Mouse (Mus musculus): Measurements from ENCODE around the gene Ppfibp2.

Gene Ppfibp2

DNA sequence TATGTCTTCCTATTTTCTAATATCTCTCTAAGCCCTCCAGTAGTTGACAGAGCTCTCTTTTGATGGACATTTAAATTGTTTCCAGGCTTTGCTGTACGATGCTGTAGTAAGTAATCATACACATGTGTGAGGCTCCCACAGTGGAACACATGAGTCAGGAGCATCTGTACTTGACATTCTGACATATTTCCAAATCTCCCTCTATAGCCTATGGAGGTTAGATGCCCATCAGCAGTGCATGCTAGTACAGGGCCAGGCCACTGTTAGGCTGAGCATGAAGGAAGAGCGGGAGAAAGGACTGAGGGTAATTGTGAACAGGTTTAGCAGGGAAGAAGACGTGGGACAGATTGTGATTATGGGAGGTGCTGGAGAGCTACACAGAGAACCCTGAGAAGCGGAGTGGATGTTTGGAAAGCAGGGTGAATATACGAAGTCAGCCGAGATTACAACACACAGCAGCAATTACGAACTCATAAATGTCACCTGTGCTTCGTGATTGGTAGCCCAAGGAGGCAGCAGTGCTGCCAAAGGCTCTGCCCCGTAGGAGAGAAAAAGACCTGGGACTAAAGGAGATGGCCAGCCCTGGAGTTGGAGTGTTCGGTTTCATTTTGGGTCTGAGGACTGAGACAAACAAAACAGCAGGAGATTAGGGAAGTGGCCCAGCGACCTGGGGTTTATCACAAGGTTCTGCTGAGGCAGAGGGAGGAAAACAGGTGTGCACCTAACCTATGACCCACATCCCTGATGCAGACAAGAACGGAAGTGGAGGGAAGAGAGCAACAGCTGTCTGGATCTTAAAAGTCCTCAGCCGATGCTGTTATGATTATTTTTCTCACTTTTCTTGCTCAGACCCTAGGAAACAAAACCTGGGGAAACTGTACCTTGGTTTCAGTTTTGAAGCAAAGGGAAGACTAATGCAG, 107.7 kb downstream of the Ppfibp2 start:
- no peak for DNase-seq (ENCODE audit: low read depth)

DNA sequence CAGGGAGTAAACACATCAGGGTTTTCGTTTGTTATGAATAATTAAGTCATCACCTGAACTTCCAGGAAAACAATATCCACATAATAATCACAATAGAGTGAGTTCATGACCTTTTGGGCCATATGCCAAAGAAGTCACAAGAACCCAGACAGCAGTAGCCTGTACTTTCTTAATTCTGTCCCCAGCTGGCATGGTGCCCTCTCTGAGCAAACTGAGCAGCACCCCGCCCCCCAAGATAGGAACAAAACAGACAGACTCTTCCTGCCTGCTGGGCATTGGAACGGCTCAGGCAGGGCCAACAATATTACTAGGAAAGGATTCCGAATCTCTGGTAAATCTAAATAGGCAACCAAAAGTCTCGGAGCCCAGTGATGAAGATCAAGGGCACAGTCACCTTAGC, 110.9 kb downstream of the Ppfibp2 start:
- no peak for DNase-seq (ENCODE audit: low read depth)

DNA sequence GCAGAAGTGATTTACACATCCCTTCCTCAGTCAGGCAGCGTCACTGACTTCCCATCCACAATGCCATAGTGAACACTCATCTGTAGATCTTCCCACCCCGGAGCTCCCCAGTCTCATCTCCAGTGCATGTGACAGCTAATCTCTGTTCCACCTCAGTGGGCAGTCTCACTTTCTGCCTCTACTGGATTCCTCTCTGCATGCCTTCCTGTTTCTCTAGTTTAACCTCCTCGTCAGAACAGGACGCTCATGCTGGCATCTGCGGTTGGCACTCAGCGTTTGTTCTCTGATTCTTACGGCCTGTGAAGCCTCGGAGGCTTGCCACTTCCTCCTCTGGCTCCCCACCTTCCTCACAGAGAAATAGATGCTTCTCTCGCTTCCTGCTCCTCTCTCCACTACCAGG, 112.6 kb downstream of the Ppfibp2 start:
- peak; percentile 10 for DNase-seq (ENCODE audit: low read depth)

DNA sequence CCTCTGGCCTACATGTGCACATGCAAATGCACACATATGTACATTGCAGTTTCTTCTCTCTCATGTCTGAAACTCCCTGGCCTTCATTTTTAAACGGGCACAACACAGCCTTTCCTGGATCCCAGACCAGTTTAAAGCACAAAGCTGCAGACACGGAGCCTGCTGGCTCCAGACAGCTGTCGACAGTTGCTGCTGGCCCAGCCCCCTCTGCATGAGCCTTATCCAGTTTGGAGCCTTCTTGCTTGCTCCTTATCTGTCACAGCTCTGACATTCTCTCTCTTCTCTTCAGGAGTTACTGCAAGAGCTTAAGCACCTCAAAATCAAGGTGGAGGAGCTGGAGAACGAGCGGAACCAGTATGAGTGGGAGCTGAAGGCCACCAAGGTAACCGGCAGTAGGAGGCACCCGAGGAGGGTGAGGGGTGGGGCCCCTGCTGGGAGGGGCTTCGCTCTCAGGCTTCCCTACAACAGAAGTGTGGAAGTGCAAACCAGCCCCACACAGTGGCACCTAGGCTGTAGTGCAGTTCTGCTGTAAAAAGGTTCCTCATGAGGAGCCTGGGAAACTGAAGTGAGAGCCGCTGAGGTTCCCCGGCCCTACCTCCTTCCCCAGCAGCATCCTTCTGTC, 113.6 kb downstream of the Ppfibp2 start:
- peak; percentile 25 for DNase-seq (ENCODE audit: low read depth)

DNA sequence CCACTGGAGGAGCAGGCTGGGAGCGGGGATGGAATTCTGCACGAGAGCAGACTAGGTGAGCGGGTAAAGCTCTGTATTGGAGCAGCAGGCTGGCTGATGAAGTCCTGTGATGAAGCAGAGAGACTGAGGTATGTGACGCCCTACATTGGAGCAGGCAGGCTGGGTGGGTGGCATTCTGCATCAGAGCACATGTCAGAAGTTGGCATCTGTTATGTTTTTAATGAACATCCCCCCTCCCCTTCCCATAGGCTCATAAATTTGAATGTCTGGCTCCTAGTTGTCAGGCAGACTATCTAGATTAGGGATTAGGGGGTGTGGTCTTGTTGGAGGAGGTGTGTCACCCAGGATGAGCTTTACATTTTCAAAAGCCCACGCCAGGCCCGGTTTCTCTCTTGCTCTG, 117.7 kb downstream of the Ppfibp2 start:
- no peak for DNase-seq (ENCODE audit: low read depth)

DNA sequence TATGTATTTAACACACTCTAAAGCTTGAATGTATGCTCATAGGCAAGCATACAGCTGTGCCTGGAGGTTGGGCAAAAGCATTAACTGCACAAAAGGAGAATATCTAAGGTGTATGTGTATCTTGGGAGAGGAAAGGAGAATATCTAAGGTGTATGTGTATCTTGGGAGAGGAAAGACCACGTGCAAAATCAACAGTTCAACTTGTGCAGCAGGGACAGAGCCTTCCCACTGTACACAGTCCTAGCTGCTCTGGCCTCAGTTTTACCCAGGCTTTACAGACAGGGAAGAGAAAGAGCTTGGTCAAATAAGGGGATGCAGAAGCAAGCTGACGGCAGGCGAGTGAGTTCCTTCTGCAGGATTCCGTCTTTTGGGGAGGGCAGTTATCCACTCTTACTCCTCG, 119.1 kb downstream of the Ppfibp2 start:
- DNase-seq (ENCODE audit: low read depth) = no peak

DNA sequence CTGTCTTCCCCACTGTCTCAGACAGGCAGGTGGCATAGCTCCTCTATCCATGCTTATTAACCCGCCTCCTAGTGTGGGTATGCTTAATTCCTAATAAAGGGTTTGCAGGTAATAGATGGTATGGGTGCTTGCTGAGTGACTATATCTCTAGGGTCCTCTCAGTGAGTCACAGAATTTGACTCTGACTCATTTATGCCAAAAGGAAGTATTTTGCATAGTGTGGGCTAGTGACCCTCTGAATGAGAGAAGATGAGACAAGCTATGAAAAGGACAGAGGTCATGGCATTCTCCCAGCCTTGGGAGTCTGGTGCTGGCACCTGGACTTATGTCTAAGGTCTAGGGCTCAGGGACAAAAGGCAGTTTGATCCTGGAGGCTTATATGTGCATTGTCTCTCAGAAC, 125.8 kb downstream of the Ppfibp2 start:
- DNase-seq (ENCODE audit: low read depth) = no peak

DNA sequence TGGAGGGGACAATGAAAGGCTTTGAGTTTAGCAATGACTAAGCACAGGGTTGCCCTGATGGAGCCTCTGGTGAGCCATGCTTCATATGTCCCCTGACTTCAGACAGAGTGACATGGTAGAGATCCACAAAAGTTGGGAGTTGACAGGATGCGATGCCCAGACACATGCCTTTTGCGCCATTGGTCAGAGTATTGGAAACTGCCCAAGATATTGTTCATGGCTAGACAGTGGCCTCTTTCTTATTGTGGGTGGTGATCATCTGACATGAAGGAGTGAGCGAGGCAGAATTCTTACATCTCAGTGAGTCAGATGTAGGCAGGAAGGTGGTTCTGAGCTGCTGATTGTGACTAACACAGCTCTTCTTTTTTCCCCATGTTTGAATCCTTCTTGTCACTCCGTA, 127.5 kb downstream of the Ppfibp2 start:
- DNase-seq (ENCODE audit: low read depth) = no peak

DNA sequence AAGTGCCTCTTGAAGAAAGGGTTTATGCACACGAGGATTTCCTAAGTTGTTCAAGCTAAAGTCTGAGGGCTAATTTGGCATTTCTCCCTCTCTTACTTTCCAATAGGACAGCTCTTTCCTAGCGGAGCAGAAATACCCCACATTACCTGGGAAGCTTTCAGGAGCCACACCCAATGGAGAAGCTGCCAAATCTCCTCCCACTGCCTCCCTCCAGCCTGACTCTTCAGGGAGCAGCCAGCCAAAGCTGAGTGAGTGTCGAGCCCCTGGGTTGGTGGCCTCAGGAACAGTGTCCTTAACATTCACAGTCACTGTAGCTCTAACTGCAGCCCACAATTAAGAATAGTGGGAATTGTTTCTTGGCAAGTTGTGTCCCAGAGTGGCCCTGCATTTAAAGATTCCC, 132.5 kb downstream of the Ppfibp2 start:
- no peak for DNase-seq (ENCODE audit: low read depth)

DNA sequence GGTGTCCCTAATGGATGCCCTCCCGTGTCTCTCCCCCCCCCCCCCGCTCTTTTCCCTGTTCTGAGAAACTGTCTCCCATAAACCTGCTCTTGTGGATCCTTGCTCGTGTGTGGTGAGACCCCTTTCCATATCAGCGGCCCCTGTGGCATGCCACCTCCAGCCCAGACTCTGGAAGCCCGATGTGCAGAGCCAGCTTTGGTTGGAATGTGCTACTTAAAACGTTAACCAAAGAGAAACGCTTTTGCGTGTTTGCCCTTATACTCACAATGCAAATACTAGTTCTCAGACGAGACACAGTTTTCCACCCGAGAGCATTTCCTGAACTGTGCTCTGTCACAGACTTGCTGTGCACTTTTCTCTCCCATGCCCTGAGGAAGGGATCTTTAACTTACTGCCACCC, 135.6 kb downstream of the Ppfibp2 start:
- no peak for DNase-seq (ENCODE audit: low read depth)

DNA sequence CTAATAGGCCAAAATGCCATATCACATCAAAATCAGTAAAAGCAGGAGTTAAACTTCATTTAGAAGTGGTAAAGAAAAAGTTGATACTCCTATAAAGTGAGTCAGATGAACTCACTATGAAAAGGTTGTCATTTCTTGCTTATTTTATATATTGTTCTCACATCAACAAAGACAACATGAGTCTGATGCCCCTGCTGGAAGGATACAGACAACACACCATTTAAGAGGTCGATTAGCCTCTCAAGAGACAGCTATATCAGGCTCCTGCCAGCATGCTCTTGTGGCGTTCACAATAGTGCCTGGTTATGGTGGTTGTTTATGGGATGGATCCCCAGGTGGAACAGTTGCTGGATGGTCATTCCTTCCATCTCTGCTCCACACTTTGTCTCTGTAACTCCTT, 138.2 kb downstream of the Ppfibp2 start:
- no peak for DNase-seq (ENCODE audit: low read depth)

DNA sequence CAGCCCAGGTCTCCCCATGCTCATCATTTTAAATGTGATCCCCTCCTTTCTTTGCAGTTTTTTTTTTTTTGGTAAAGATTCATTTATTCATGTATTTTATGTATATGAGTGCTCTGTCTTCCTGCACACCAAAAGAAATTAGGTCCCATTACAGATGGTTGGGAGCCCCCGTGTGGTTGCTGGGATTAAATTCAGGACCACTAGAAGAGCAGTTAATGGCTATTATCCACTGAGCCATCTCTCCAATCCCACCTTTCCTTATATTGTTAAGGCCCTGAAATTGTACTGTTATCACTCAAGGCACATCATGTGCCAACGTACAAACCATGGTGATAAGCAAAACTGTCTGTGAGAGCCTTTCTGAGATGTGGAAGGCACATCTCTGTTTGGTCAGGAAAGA, 143.7 kb downstream of the Ppfibp2 start:
- DNase-seq (ENCODE audit: low read depth) = peak; percentile 1

DNA sequence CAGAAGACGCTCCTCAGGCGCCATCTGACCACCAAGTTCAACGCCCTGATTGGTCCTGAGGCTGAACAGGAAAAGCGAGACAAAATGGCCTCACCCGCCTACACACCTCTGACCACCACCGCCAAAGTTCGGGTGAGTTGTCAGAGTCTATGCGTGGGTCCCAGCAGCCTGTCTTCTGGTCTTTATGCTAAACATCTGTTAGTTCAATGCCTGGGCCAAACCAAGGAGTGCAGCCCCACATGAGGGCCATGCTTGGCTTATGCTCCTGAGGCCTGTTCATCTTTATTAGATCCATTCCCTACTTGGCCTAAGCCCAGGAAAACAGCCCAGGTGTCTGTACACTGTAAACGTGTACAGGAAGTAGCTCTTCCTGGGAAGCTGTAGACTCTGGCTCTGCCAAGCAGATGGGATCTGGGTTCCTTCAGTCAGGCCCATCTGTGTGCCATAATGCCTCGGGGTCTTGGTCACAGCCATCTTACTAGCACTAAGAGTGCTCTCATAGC, 148.0 kb downstream of the Ppfibp2 start:
- DNase-seq (ENCODE audit: low read depth) = no peak

DNA sequence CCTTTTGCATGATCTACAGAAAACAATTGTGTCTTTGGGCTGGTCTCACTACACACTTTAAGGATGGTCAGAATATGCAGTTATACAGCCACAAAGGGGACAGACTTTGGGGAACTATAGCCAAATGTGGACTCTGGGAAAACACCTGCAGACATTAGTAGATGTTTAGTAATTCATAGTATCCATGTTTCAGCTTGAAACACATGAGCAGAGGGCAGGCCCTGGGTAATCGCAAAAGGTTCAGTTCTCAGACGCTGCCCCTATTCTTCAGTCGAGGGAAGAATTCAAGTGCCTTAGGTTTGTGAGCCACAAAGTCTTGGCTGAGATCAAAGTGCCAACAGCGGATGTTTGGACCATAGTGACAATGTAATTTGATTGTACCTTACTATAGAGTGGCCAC, 149.4 kb downstream of the Ppfibp2 start:
- DNase-seq (ENCODE audit: low read depth) = no peak

DNA sequence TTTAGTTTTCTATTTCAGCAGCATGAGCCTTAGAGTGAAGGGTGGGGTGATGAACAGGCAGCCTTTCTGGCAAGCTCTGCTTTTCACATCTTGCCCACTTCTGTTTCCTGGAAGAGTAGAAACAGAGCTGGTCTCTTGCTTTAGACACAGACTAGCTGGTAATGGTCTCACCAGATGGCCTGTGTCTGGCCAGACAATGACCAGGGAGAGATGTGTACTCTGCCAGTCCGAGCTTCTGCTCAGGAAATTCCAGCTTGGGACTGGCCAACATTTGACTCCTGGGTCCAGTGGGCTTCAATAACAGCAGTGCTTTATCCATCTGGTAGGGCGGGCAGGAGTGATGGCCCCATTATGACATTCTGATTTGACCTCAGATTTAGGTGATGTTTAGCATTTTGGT, 150.1 kb downstream of the Ppfibp2 start:
- no peak for DNase-seq (ENCODE audit: low read depth)

DNA sequence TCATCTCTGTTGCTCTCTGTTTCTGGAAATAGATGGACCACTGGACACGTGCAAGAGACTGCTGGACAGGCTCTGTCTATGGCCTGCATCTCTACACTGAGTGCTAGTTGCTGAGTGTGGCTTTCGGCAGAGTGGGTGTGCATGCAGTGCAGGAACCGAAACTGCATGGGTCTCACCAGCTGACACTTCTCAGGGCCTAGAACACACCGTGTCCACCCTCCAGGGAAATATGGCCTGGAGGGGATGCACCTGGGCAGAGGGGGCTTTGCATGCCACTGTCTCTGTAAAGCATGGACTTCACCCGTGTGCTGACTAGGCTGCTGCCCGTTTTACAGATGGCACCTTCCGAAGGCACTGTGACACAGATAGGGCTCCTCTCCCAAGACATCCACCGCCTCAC, 151.0 kb downstream of the Ppfibp2 start:
- no peak for DNase-seq (ENCODE audit: low read depth)

DNA sequence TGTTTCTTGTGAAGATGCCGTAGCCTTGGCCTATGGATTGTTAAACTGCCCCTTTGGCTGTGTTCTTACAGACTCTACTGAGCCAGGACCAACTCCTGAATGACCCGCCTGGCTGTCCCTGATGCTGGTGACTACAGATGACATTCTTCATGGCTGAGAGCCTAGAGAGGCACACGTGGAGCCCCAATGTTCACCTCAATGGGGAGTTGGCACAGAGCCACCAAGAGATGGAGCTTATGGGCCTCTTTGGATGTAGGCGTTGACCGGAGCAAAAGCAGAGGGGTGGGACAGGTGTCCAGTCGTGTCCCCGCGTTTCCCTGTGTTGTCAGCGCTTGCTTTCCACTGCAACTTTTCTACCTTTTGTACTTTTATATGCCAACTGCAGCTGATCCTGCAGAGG, 152.5 kb downstream of the Ppfibp2 start:
- DNase-seq (ENCODE audit: low read depth) = no peak

DNA sequence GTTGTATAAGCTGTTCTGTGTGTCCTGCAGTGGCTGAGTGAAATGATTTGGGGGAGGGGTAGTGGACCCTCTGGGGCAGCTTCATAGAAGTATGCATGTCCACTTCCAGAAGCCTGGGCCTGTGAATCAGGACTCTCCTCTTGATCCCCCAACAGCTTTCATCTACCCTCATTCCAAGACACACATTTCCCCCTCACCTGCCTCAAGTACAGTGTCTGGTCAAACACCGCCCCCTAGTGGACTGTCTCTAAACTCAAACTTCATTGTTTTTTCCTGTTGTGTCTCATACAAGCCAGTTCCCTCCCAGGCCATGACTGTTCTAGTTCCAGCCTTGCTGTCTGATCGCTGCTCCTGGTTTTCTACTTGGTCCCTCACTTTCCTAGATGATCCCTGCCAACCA, 152.9 kb downstream of the Ppfibp2 start:
- DNase-seq (ENCODE audit: low read depth) = peak; percentile 55

DNA sequence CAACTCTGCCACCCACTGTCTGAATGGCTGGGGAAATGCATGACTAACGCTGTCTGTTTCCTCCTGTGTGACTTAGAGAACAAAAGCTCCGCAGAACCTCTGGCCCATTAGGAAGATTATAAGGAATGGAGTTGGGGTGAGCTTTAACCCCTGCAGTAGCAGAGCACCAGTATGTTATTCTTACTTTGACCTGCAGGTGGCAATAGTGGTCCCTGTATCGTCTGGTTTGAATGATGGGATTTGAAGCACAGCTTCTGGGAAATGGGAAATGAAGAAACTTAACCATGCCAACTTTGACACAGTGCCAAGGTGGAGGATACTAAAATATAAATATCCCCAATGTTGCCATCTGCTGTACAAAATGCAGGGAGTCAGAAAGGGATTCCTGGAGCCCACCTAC, 154.3 kb downstream of the Ppfibp2 start:
- DNase-seq (ENCODE audit: low read depth) = peak; percentile 49

DNA sequence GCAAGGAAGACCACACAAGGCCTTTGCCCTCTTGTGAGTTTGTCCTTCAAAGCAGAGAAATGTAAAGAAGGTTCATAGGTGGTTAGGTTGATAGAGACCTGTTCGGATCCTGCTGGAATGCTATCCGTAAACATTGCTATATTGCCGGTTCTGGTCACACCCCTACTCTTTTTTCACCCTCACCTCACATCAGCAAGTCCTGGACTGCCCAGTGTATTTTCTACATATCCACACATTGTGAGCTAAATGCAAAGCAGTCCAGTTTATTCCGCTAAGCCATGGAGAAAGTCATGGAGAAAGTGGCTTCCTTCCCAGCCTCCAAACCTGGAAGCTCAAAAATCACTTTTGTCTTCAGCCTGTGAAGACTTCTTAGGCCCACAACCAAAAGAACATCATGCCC, 154.7 kb downstream of the Ppfibp2 start:
- DNase-seq (ENCODE audit: low read depth) = no peak

DNA sequence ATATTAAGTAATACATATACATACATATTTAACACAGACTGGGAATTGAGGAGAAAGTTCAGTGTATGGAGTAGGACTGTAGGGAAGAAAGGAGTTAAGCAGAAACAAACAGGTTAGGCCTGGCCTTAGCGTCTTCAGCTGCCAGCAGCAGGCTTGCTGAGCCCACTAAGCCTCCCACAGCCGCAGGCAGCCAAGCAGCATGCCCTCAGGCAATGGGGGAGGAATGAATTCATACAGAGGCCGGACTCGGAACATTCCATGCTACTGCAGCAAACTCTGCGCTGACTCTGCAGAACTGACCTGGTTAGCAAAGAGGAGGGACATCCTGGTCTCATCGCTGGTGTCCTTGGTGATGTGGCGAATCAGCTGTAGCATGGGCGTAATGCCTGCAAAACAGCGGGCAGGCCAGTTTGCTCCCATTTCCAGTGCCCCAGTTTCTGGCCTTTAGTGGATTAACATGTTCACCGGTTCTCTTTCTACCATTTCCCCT, 157.1 kb downstream of the Ppfibp2 start:
- no peak for DNase-seq (ENCODE audit: low read depth)

DNA sequence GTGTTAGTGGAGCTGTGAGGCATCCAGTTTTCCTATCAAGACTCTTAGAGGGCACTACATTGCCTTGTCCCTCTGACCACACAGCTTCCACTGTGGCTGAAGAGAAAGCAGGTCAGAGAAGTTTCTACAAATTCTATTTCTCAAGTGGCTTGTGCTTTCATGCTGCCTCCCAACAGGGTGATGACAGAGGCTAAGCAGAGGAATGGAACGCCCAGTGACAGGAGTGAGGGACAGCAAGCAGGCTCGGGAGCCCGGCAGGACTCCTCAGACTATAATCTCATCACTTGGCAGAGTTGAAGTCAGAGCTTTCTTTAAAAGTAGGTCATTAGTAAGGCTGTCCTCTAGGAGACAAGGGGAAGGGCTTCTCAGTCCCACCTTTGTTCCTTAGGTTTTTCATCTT, 160.9 kb downstream of the Ppfibp2 start:
- no peak for DNase-seq (ENCODE audit: low read depth)

DNA sequence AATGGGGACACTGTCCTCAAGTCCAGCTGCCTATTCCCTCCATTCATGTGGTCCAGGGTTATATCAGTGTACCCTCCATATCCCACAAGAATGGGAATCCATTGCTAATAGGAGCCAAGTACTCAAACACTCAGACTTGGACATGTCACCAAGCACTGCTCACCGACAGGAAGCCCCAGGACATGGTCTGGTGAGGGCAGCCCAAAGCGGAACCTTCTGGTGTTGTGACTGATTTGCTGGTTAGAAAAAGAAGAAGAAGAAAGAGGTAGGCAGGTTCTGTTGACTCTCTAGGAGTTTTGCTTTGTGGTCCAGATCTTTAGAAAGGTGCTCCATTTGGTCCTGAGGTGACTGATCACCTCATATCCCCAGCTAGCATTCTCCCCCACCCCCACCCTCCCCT, 161.7 kb downstream of the Ppfibp2 start:
- DNase-seq (ENCODE audit: low read depth) = no peak

Measured in 416B (cell line).